Mouse (Mus musculus): ENCODE measurements at regions not wholly inside any gene's neighbourhood (a gene's known extent, or its start where the extent isn't known, plus 50 kb on each side); places are given as distances from the start of the nearest gene placed in this dataset.

- no peak for DNase-seq
Observed at GRCm38 (mm10) chr11:110716369-110716768, 251.5 kb upstream of the Kcnj16 start.

- no peak for DNase-seq
Observed at GRCm38 (mm10) chr11:110722701-110723100, 245.1 kb upstream of the Kcnj16 start.

- no peak for DNase-seq
Observed at GRCm38 (mm10) chr11:110723971-110724370, 243.9 kb upstream of the Kcnj16 start.

GRCm38 (mm10) chr11:110727357-110727961, 240.4 kb upstream of the Kcnj16 start:
- peak; percentile 3 for DNase-seq

GRCm38 (mm10) chr11:110731510-110731909, 236.3 kb upstream of the Kcnj16 start:
- no peak for DNase-seq

GRCm38 (mm10) chr11:110774128-110774527, 193.7 kb upstream of the Kcnj16 start:
- no peak for DNase-seq

- DNase-seq: no peak
Observed at GRCm38 (mm10) chr11:110781492-110782276, 186.1 kb upstream of the Kcnj16 start.

GRCm38 (mm10) chr11:110789537-110789936, 178.3 kb upstream of the Kcnj16 start:
- DNase-seq: no peak

GRCm38 (mm10) chr11:110799887-110800578, 167.8 kb upstream of the Kcnj16 start:
- no peak for DNase-seq

GRCm38 (mm10) chr11:110802013-110802412, 165.8 kb upstream of the Kcnj16 start:
- no peak for DNase-seq

GRCm38 (mm10) chr11:110804079-110804478, 163.8 kb upstream of the Kcnj16 start:
- DNase-seq: no peak

- DNase-seq: peak; percentile 6
Observed at GRCm38 (mm10) chr11:110813137-110813536, 154.7 kb upstream of the Kcnj16 start.

- no peak for DNase-seq
Observed at GRCm38 (mm10) chr11:110814732-110815131, 153.1 kb upstream of the Kcnj16 start.

GRCm38 (mm10) chr11:110815206-110815605, 152.6 kb upstream of the Kcnj16 start:
- peak; percentile 5 for DNase-seq

- no peak for DNase-seq
Observed at GRCm38 (mm10) chr11:110828584-110828983, 139.2 kb upstream of the Kcnj16 start.

- no peak for DNase-seq
Observed at GRCm38 (mm10) chr11:110836688-110837087, 131.1 kb upstream of the Kcnj16 start.

- no peak for DNase-seq
Observed at GRCm38 (mm10) chr11:110839316-110839715, 128.5 kb upstream of the Kcnj16 start.

GRCm38 (mm10) chr11:110868319-110868718, 99.5 kb upstream of the Kcnj16 start:
- DNase-seq: no peak

GRCm38 (mm10) chr11:110870133-110870532, 97.7 kb upstream of the Kcnj16 start:
- DNase-seq: no peak

GRCm38 (mm10) chr11:110874626-110875025, 93.2 kb upstream of the Kcnj16 start:
- DNase-seq: peak; percentile 8

- no peak for DNase-seq
Observed at GRCm38 (mm10) chr11:110880971-110881370, 86.9 kb upstream of the Kcnj16 start.

GRCm38 (mm10) chr11:110889354-110890151, 78.3 kb upstream of the Kcnj16 start:
- DNase-seq: no peak

All from gastrocnemius, postnatal 10 days (tissue).